Comparison of ENCODE assay signal across 12 mouse cellular contexts in genomic region chr6:48411193-48412092, GRCm38 (mm10). TPM values are rescaled to one million over a fixed set of nuclear protein-coding genes. Genes with fewer than 3 reads are reported as not detected.
DNase-seq lines count a peak whose midpoint lies in the region; ATAC-seq and TF ChIP-seq lines count a peak whose summit lies in the region.
"Had no signal": no experiment of that assay in that cellular context is flagged by ENCODE, and none has a peak within 500 bp of the region (broad histone marks: within the 10 kb centered on the region; RNA-seq: fewer than 3 reads in every experiment).

No protein-coding gene starts in this region.

- H3K27ac ChIP-seq in heart, adult 2 months, result peak overlapping the region; percentile 36; the same call in 1 of the 2 replicates
- H3K27ac ChIP-seq in heart, embryonic 10.5 days, result no peak overlapping the region
- H3K27ac ChIP-seq: forebrain, embryonic 12.5 days; hindbrain, embryonic 15.5 days had no signal

- ATAC-seq in activated CD4-positive, CD25-positive, alpha-beta regulatory T cell, adult 4 months, result no peak

- intact Hi-C loops in heart, adult 2 months (cut with DNase I), result no loop called here
- intact Hi-C loops in heart, postnatal 25 days (cut with DNase I), result no loop called here

- H3K4me3 ChIP-seq in heart, adult 2 months, result no peak overlapping the region
- no peak overlapping the region for H3K4me3 ChIP-seq in heart, embryonic 10.5 days
- H3K4me3 ChIP-seq: forebrain, embryonic 12.5 days; hindbrain, embryonic 15.5 days had no signal

- no peak for TF ChIP-seq CTCF in heart, adult 2 months (IDR thresholded peaks at IDR 0.05)

- no peaks in the 10 kb centered on the region for H3K79me2 ChIP-seq in heart, adult 2 months (replicated peaks; ENCODE audit: control insufficient read depth, insufficient read depth, low read length)

- H3K9ac ChIP-seq in heart, adult 2 months (ENCODE audit: low read depth, low read length), result no peak overlapping the region
- H3K9ac ChIP-seq: forebrain, embryonic 12.5 days; hindbrain, embryonic 15.5 days had no signal

- WGBS in heart, adult 2 months, result 53% methylated on average over 6 of the region's 6 CpGs
- 78% methylated on average over 6 of the region's 6 CpGs for WGBS in heart, embryonic 10.5 days

- peak; percentile 29 to 53 for DNase-seq in heart, adult 2 months
- DNase-seq in heart, postnatal 25 days (ENCODE audit: low spot score), result no peak
- DNase-seq in cerebellum, adult 9-11 months, result peak; percentile 64
- peak; percentile 63 for DNase-seq in heart, embryonic 10.5 days (ENCODE audit: low spot score)
- DNase-seq in kidney, postnatal 14 days, result peak; percentile 48
- no peak for DNase-seq in layer of hippocampus, postnatal 14 days (ENCODE audit: low spot score in 2 of 2)
- DNase-seq in right cerebral cortex, postnatal 10 days (ENCODE audit: low spot score in 2 of 2), result no peak
- DNase-seq: right cerebral cortex, postnatal 25 days; thymus, postnatal 25 days had no signal

- no peaks in the 10 kb centered on the region for H3K9me3 ChIP-seq in heart, embryonic 10.5 days
- H3K9me3 ChIP-seq: forebrain, embryonic 12.5 days; hindbrain, embryonic 15.5 days had no signal

- no peaks in the 10 kb centered on the region for H3K27me3 ChIP-seq in heart, adult 2 months (ENCODE audit: control insufficient read depth, insufficient read depth, low read length)
- no peaks in the 10 kb centered on the region for H3K27me3 ChIP-seq in heart, embryonic 10.5 days (ENCODE audit: insufficient read depth, poor library complexity, severe bottlenecking)
- H3K27me3 ChIP-seq: forebrain, embryonic 12.5 days; hindbrain, embryonic 15.5 days had no signal

- no peak for TF ChIP-seq POLR2A in heart, adult 2 months (IDR thresholded peaks at IDR 0.05; ENCODE audit: insufficient read depth, low read depth, low read length)

- no peaks in the 10 kb centered on the region; the same call in 1 of the 2 replicates for H3K36me3 ChIP-seq in heart, adult 2 months (ENCODE audit: control insufficient read depth, insufficient read depth, low read length)
- H3K36me3 ChIP-seq in heart, embryonic 10.5 days, result peaks cover 100% of the 10 kb centered on the region

- H3K4me1 ChIP-seq in heart, adult 2 months (ENCODE audit: control insufficient read depth, insufficient read depth, low read length), result peaks cover 2% of the 10 kb centered on the region; the same call in 1 of the 2 replicates
- peaks cover 2% of the 10 kb centered on the region; the same call in 1 of the 2 replicates for H3K4me1 ChIP-seq in heart, embryonic 10.5 days
- H3K4me1 ChIP-seq: forebrain, embryonic 12.5 days; hindbrain, embryonic 15.5 days had no signal

- TF ChIP-seq EP300 in heart, adult 2 months (IDR thresholded peaks at IDR 0.05; ENCODE audit: insufficient read depth, low read depth, low read length), result no peak

RNA-seq across cellular contexts. Expression of gene Krba1, which starts 16.1 kb away (rescaled TPM):
- total RNA-seq in heart, adult 2 months (2021), result 10 to 100 TPM; 16.1 to 21.0 TPM
- polyA plus RNA-seq in heart, adult 2 months (2012; rRNA removed), result 20.6 and 23.8 TPM in 2 replicates
- total RNA-seq in heart, postnatal 25 days (2021), result 10 to 100 TPM; 19.2 to 20.2 TPM
- polyA plus RNA-seq in heart, embryonic 10.5 days (2016; fragmentation: Nextera tagmentation; extraction: Ambion mirVana), result 17.5 and 25.6 TPM in 2 replicates
- 10 to 100 TPM in 1 of 2 experiments, 1 to 10 TPM in 1; 9.8 to 11.1 TPM for polyA plus RNA-seq in activated CD4-positive, CD25-positive, alpha-beta regulatory T cell, adult 4 months (2017; shearing (Covaris generic))
- total RNA-seq in layer of hippocampus, postnatal 14 days (2021), result 10 to 100 TPM; 39.4 to 43.0 TPM

RNA-seq across cellular contexts. Expression of gene Zfp467, which starts 34.2 kb away (rescaled TPM):
- total RNA-seq in heart, adult 2 months (2021), result 10 to 100 TPM in 1 of 2 experiments, 1 to 10 TPM in 1; 9.7 to 11.8 TPM
- 11.0 and 13.0 TPM in 2 replicates for polyA plus RNA-seq in heart, adult 2 months (2012; rRNA removed)
- total RNA-seq in heart, postnatal 25 days (2021), result 10 to 100 TPM; 11.7 to 12.4 TPM
- 13.4 and 13.9 TPM in 2 replicates for polyA plus RNA-seq in heart, embryonic 10.5 days (2016; fragmentation: Nextera tagmentation; extraction: Ambion mirVana)
- polyA plus RNA-seq in activated CD4-positive, CD25-positive, alpha-beta regulatory T cell, adult 4 months (2017; shearing (Covaris generic)), result 1 to 10 TPM; 7.4 to 9.7 TPM
- 10 to 100 TPM; 19.0 to 20.0 TPM for total RNA-seq in layer of hippocampus, postnatal 14 days (2021)

RNA-seq across cellular contexts. Expression of gene Sspo, which starts 36.6 kb away (rescaled TPM):
- total RNA-seq in heart, adult 2 months (2021), result under 1 TPM; 0.18 to 0.47 TPM
- polyA plus RNA-seq in heart, adult 2 months (2012; rRNA removed), result 0.85 and 1.7 TPM in 2 replicates
- under 1 TPM; 0.14 to 0.55 TPM for total RNA-seq in heart, postnatal 25 days (2021)
- 0.15 and 0.64 TPM in 2 replicates for polyA plus RNA-seq in heart, embryonic 10.5 days (2016; fragmentation: Nextera tagmentation; extraction: Ambion mirVana)
- polyA plus RNA-seq in activated CD4-positive, CD25-positive, alpha-beta regulatory T cell, adult 4 months (2017; shearing (Covaris generic)), result under 1 TPM; 0.04 to 0.55 TPM
- total RNA-seq in layer of hippocampus, postnatal 14 days (2021), result under 1 TPM; 0.44 to 0.57 TPM

Comparison
In these comparisons a context has a peak if more than half of its experiments do, and no peak if none do; other contexts are left out.
1. DNase-seq: peak in heart, adult 2 months (2 of 2), cerebellum, adult 9-11 months (single experiment), heart, embryonic 10.5 days (single experiment) and kidney, postnatal 14 days (single experiment); none in heart, postnatal 25 days (single experiment), layer of hippocampus, postnatal 14 days (0 of 2) and right cerebral cortex, postnatal 10 days (0 of 2).